Mouse (Mus musculus) embryonic facial prominence, embryonic 10.5 days (tissue): ENCODE results near the gene Sh3gl3. TPM values are rescaled to one million over a fixed set of nuclear protein-coding genes. Genes with fewer than 3 reads are reported as not detected.

Source experiments
- polyA plus RNA-seq: library from polyadenylated mRNA; unstranded; fragments of >200 nt; fragmentation: Nextera tagmentation; extraction: Ambion mirVana; gene quantifications from 2 replicates; pipeline ENCODE4 v1.2.1, GENCODE M21; 2016

Sh3gl3 gene
- polyA plus RNA-seq, 1 experiment from 2014 or later, result 15.4 TPM

Other genes starting within 250 kb of the Sh3gl3 start
- gene Hdgfl3, start 239.4 kb upstream of the Sh3gl3 start, polyA plus RNA-seq, result 23.6 and 27.5 TPM in 2 replicates
- 3.1 and 4.5 TPM in 2 replicates for gene Bnc1, start 181.5 kb upstream of the Sh3gl3 start, polyA plus RNA-seq
- gene Adamtsl3, start 161.9 kb downstream of the Sh3gl3 start, polyA plus RNA-seq, result 0.14 and 0.45 TPM in 2 replicates